Mouse (Mus musculus) small intestine, adult 2 months (tissue): ENCODE results near the gene Myh7.
"Not testable (repeated sequence)": the region's sequence is repeated elsewhere in the genome, so short reads cannot be mapped to it uniquely, and the experiment has no call there.

Experiments
- CTCF ChIP-seq: fragments of 200-500 bp; IDR thresholded peaks from 2 replicates; pipeline ENCODE4 v1.5.1; 2012; ENCODE audit warnings: low read depth, mild to moderate bottlenecking, control low read depth, inconsistent platforms, low read length, moderate library complexity, mixed read lengths; ENCODE audit not compliant: insufficient replicate concordance, insufficient read length; ENCODE audit errors: extremely low read depth
- POLR2A ChIP-seq: fragments of 200-500 bp; IDR thresholded peaks from 2 replicates; pipeline ENCODE4 v1.6.1; 2012; ENCODE audit warnings: low read depth, mild to moderate bottlenecking, control low read depth, inconsistent platforms, low read length, moderate library complexity

DNA sequence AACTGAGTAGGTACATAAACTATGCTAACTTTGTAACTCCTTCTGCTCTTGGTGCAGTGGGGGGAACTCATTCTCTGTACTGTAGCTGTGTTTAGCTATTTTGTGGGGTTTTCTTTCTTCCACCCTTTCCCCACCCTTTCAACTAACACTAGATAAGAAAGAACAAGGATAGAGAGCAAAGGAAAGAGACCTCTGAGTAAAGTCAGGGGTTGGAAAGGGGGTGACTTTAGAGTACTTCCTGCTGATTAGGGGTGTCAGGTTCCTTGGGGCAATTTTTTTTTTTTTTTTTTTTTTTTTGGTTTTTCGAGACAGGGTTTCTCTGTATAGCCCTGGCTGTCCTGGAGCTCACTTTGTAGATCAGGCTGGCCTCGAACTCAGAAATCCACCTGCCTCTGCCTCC, 49.3 kb upstream of the Myh7 start:
- TF ChIP-seq CTCF, POLR2A: not testable (repeated sequence)
